Mouse (Mus musculus) testis, adult 2 months (tissue): Measurements from ENCODE around the gene Micu1.

Experiments
- CTCF ChIP-seq: fragments of 200-500 bp; IDR thresholded peaks from 2 replicates; pipeline ENCODE4 v1.5.1; 2012; ENCODE audit warnings: low read depth, mild to moderate bottlenecking, inconsistent platforms, low read length, moderate library complexity; ENCODE audit not compliant: control insufficient read depth, insufficient read depth, insufficient replicate concordance
- POLR2A ChIP-seq: fragments of 200-500 bp; IDR thresholded peaks from 2 replicates; pipeline ENCODE4 v1.6.1; 2012; ENCODE audit warnings: low read depth, mild to moderate bottlenecking, inconsistent platforms, low read length, moderate library complexity; ENCODE audit not compliant: control insufficient read depth

DNA sequence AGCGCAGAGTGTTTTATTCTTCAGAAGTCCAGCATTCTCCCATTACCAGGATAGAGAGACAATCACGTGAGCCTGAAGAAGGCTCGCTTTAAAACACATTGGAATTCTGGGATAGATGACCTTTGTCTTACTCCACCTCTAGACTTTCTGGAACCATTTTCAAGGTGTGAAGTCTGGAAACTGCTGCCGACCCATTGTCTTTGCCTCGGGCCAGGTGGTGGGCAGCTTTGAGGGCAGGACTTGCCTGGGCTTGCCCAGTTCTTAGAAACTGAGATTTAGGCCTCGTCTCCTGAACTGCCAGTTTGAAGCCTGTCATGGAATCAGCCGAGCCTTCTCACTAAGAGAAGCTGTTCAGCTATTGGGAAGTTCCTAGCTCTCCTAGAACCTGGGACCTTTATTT lies 92.8 kb downstream of the Micu1 start:
- TF ChIP-seq POLR2A (no peak), CTCF (no peak)
